Mouse (Mus musculus) heart, embryonic 15.5 days (tissue): ENCODE results near the gene Gm38394. TPM values are rescaled to one million over a fixed set of nuclear protein-coding genes. Genes with fewer than 3 reads are reported as not detected.

Experiments
- ATAC-seq: fragments of 200-750 bp; cut with Nextera tagmentation; replicated peaks from 2 replicates; pipeline ENCODE4 v1.8.0; 2017; ENCODE audit warnings: low read depth, moderate TSS enrichment; ENCODE audit not compliant: insufficient number of reproducible peaks, insufficient read depth, low FRiP score
- H3K27ac ChIP-seq: fragments of 300-500 bp; sonication (generic); 2 replicates; pipeline ENCODE4 v1.5.1; 2015; ENCODE audit warnings: mild to moderate bottlenecking, inconsistent platforms
- H3K27me3 ChIP-seq: fragments of 300-500 bp; sonication (generic); 2 replicates; pipeline ENCODE4 v1.6.1; 2015; ENCODE audit warnings: inconsistent platforms
- H3K36me3 ChIP-seq: fragments of 300-500 bp; sonication (generic); 2 replicates; pipeline ENCODE4 v1.6.1; 2015; ENCODE audit warnings: mild to moderate bottlenecking, inconsistent platforms
- H3K4me1 ChIP-seq: fragments of 300-500 bp; sonication (generic); replicated peaks from 2 replicates; pipeline ENCODE4 v1.6.1; 2015; ENCODE audit warnings: inconsistent platforms
- H3K4me2 ChIP-seq: fragments of 300-500 bp; sonication (generic); 2 replicates; pipeline ENCODE4 v1.6.1; 2015; ENCODE audit warnings: inconsistent platforms, mild to moderate bottlenecking, moderate library complexity
- H3K4me3 ChIP-seq: fragments of 300-500 bp; sonication (generic); 2 replicates; pipeline ENCODE4 v1.5.1; 2015; ENCODE audit warnings: mild to moderate bottlenecking, inconsistent platforms
- H3K9ac ChIP-seq: fragments of 300-500 bp; sonication (generic); 2 replicates; pipeline ENCODE4 v1.6.1; 2015; ENCODE audit warnings: mild to moderate bottlenecking, inconsistent platforms
- H3K9me3 ChIP-seq: fragments of 300-500 bp; sonication (generic); replicated peaks from 2 replicates; pipeline ENCODE4 v1.6.1; 2016; ENCODE audit warnings: inconsistent platforms
- WGBS: fragments of 180-500 bp; shearing (Covaris S2); methylation state at CpG from one replicate; pipeline ENCODE4 v1.1.7; 2015; ENCODE audit warnings: mixed read lengths; 5-methylcytosine and 5-hydroxymethylcytosine counted together
- polyA plus RNA-seq: library from polyadenylated mRNA; unstranded; fragments of >200 nt; fragmentation: Nextera tagmentation; extraction: Ambion mirVana; gene quantifications from 2 replicates; pipeline ENCODE4 v1.2.1, GENCODE M21; 2015

The Gm38394 gene
- polyA plus RNA-seq, 1 experiment from 2014 or later: 3.4 TPM

DNA sequence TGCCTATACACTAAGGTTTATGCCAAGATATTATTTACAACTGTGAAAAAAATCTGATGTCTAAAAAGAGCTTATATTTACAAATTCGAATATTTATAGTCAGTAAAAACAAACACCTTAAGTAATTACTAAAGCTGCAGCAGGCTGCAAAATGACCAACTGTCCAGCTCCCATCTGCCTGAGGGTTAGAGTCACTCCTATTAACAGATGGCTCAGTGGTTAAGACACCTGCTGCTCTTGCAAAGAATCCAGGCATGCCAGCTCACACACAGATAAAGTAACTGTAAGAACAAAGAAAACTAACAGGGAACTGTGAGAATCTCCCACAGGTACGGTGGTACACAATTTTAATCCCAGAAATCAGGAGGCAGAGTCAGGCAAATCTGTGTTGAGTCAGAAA, 36.1 kb downstream of the Gm38394 start:
- WGBS: 74% methylated on average over 2 of the region's 2 CpGs
- Histone ChIP-seq H3K9me3 (no peaks in the 10 kb centered on the region), H3K36me3 (peaks cover 89% of the 10 kb centered on the region), H3K27ac (no peak overlapping the region), H3K4me2 (no peak overlapping the region), H3K9ac (no peak overlapping the region), H3K4me1 (no peaks in the 10 kb centered on the region), H3K4me3 (no peak overlapping the region), H3K27me3 (no peaks in the 10 kb centered on the region)
- no peak for ATAC-seq

GRCm38 (mm10) chr1:133618311-133618710, 42.8 kb downstream of the Gm38394 start:
- 79% methylated on average over 8 of the region's 8 CpGs for WGBS
- H3K9ac ChIP-seq: no peak overlapping the region
- H3K4me2 ChIP-seq: no peak overlapping the region
- H3K4me1 ChIP-seq: no peaks in the 10 kb centered on the region
- H3K36me3 ChIP-seq: peaks cover 50% of the 10 kb centered on the region
- H3K27me3 ChIP-seq: no peaks in the 10 kb centered on the region
- no peak for ATAC-seq
- no peak overlapping the region for H3K4me3 ChIP-seq
- H3K27ac ChIP-seq: no peak overlapping the region
- no peaks in the 10 kb centered on the region for H3K9me3 ChIP-seq

GRCm38 (mm10) chr1:133617908-133618307, 43.2 kb downstream of the Gm38394 start:
- no peak overlapping the region for H3K4me2 ChIP-seq
- H3K4me3 ChIP-seq: no peak overlapping the region
- no peaks in the 10 kb centered on the region for H3K27me3 ChIP-seq
- no peaks in the 10 kb centered on the region for H3K4me1 ChIP-seq
- WGBS: 35% methylated on average over 2 of the region's 2 CpGs
- H3K9me3 ChIP-seq: no peaks in the 10 kb centered on the region
- no peak overlapping the region for H3K27ac ChIP-seq
- no peak for ATAC-seq
- no peak overlapping the region for H3K9ac ChIP-seq
- peaks cover 45% of the 10 kb centered on the region for H3K36me3 ChIP-seq

GRCm38 (mm10) chr1:133613817-133614216, 47.3 kb downstream of the Gm38394 start:
- no peak overlapping the region for H3K4me2 ChIP-seq
- no peak overlapping the region for H3K4me3 ChIP-seq
- no peaks in the 10 kb centered on the region for H3K9me3 ChIP-seq
- no peaks in the 10 kb centered on the region for H3K27me3 ChIP-seq
- H3K9ac ChIP-seq: no peak overlapping the region
- H3K27ac ChIP-seq: no peak overlapping the region
- H3K4me1 ChIP-seq: peaks cover 9% of the 10 kb centered on the region
- no peak for ATAC-seq
- H3K36me3 ChIP-seq: peaks cover 13% of the 10 kb centered on the region; the same call in 1 of the 2 replicates
- WGBS: 80% methylated on average over 3 of the region's 3 CpGs

DNA sequence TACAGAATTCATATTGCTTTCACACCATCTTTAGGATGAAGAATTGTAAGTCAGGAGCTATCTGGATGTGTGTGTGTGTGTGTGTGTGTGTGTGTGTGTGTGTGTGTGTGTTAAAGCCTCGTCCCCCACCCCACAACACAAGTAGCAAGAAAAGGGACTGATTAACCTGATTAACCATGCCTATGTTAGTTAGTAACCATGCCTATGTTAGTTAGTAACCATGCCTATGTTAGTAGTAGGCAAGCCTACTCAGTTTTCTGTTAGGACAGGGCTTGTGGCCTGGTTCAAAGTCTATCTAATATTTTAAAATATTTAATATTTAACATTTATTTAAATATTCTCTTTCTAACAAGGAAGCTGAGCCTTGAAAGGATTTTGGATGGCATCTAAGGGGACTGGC, 49.7 kb downstream of the Gm38394 start:
- Histone ChIP-seq H3K27ac (no peak overlapping the region), H3K9me3 (no peaks in the 10 kb centered on the region), H3K9ac (no peak overlapping the region), H3K4me2 (no peak overlapping the region), H3K4me3 (no peak overlapping the region), H3K36me3 (peaks cover 31% of the 10 kb centered on the region), H3K4me1 (peaks cover 11% of the 10 kb centered on the region), H3K27me3 (no peaks in the 10 kb centered on the region)
- WGBS: 100% methylated on average over 1 of the region's 1 CpGs
- ATAC-seq: no peak

DNA sequence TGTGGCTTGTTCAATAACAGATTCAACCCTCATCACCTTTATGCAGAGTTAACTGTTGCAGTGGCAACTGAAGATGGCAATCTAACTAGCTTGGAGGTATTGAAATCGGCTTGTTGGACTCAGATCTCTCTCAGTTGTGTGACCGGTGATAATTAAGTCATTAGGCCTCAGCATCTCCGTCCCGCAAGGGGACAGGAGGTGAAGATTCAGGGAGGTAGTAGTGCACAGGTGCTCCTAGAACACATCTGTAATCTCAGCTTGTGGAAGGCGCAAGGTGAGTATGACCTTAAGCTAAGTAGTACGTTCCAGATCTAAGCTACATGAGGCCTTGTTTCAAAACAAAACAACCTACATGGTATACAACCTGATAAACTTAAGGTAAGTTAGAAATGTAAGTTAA, 50.5 kb downstream of the Gm38394 start:
- no peaks in the 10 kb centered on the region for H3K27me3 ChIP-seq
- no peaks in the 10 kb centered on the region for H3K9me3 ChIP-seq
- H3K27ac ChIP-seq: no peak overlapping the region
- peak overlapping the region; percentile 34 for H3K4me2 ChIP-seq
- no peak for ATAC-seq
- H3K36me3 ChIP-seq: peaks cover 40% of the 10 kb centered on the region
- H3K4me1 ChIP-seq: peaks cover 11% of the 10 kb centered on the region
- H3K9ac ChIP-seq: no peak overlapping the region
- WGBS: 47% methylated on average over 6 of the region's 6 CpGs
- H3K4me3 ChIP-seq: peak overlapping the region; percentile 82; the same call in 1 of the 2 replicates

- Histone ChIP-seq H3K4me2 (peak within 1 kb of the TSS; percentile 69), H3K27ac (peak within 1 kb of the TSS; percentile 88), H3K36me3 (peaks cover 46% of the 10 kb centered on the region), H3K9ac (peak within 1 kb of the TSS; percentile 80), H3K4me3 (peak within 1 kb of the TSS; percentile 82), H3K27me3 (no peaks in the 10 kb centered on the region), H3K9me3 (no peaks in the 10 kb centered on the region), H3K4me1 (peaks cover 11% of the 10 kb centered on the region)
- under 1% methylated on average over 73 of the region's 73 CpGs for WGBS
- peak; percentile 98 for ATAC-seq
Measured at GRCm38 (mm10) chr1:133609771-133610502, 51.2 kb downstream of the Gm38394 start, which contains the start of gene Snrpe. Gene Snrpe, minus strand, starts transcription at chr1:133610291.

DNA sequence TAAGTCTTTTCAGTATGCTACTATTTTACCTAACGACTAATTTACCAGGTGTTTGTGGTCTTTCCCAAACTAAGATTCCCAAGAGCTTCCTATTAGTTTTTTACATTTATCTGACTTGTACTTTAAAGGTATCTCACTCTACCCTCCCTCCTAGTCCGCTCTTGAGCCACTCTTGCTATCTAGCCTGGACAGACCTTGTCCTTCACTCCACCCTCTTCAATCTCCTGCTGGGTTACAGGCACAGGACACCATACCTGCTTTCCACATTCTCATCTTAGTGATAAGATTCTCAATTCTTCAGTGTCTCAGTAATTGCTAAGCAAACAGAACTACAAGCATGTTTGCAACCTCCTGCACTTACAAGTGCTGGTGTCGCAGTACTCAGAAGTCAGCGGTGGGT, 57.9 kb downstream of the Gm38394 start:
- no peak overlapping the region for H3K9ac ChIP-seq
- H3K4me1 ChIP-seq: no peaks in the 10 kb centered on the region
- H3K27me3 ChIP-seq: no peaks in the 10 kb centered on the region
- H3K4me3 ChIP-seq: no peak overlapping the region
- H3K9me3 ChIP-seq: no peaks in the 10 kb centered on the region
- no peak overlapping the region for H3K27ac ChIP-seq
- H3K36me3 ChIP-seq: peaks cover 64% of the 10 kb centered on the region
- no peak for ATAC-seq
- H3K4me2 ChIP-seq: no peak overlapping the region
- WGBS: 84% methylated on average over 4 of the region's 4 CpGs

- no peak overlapping the region for H3K27ac ChIP-seq
- 19% methylated on average over 4 of the region's 4 CpGs for WGBS
- ATAC-seq: no peak
Measured at GRCm38 (mm10) chr1:133596298-133597007, 64.7 kb downstream of the Gm38394 start.

GRCm38 (mm10) chr1:133585995-133586537, 75.1 kb downstream of the Gm38394 start:
- no peak for ATAC-seq

More at GRCm38 (mm10) chr1:133596298-133597007, 64.7 kb downstream of the Gm38394 start:
- no peaks in the 10 kb centered on the region for H3K36me3 ChIP-seq
- H3K27me3 ChIP-seq: no peaks in the 10 kb centered on the region
- H3K4me3 ChIP-seq: no peak overlapping the region
- H3K9me3 ChIP-seq: no peaks in the 10 kb centered on the region
- H3K4me1 ChIP-seq: no peaks in the 10 kb centered on the region
- no peak overlapping the region for H3K9ac ChIP-seq
- no peak overlapping the region for H3K4me2 ChIP-seq

GRCm38 (mm10) chr1:133571293-133571692, 89.8 kb downstream of the Gm38394 start:
- H3K9ac ChIP-seq: no peak overlapping the region
- H3K4me3 ChIP-seq: no peak overlapping the region
- peaks cover 3% of the 10 kb centered on the region; the same call in 1 of the 2 replicates for H3K9me3 ChIP-seq
- H3K4me2 ChIP-seq: no peak overlapping the region
- H3K4me1 ChIP-seq: no peaks in the 10 kb centered on the region
- no peaks in the 10 kb centered on the region for H3K27me3 ChIP-seq
- ATAC-seq: no peak
- no peak overlapping the region for H3K27ac ChIP-seq
- WGBS: 52% methylated on average over 11 of the region's 11 CpGs
- H3K36me3 ChIP-seq: no peaks in the 10 kb centered on the region

More at GRCm38 (mm10) chr1:133585995-133586537, 75.1 kb downstream of the Gm38394 start:
- Histone ChIP-seq H3K4me2 (no peak overlapping the region), H3K27ac (no peak overlapping the region), H3K9ac (no peak overlapping the region), H3K36me3 (no peaks in the 10 kb centered on the region), H3K4me3 (no peak overlapping the region), H3K9me3 (no peaks in the 10 kb centered on the region), H3K27me3 (no peaks in the 10 kb centered on the region), H3K4me1 (no peaks in the 10 kb centered on the region)
- 72% methylated on average over 6 of the region's 6 CpGs for WGBS
